Mouse (Mus musculus) limb, embryonic 15.5 days (tissue): Measurements from ENCODE around the gene Neu1. TPM values are rescaled to one million over a fixed set of nuclear protein-coding genes. Genes with fewer than 3 reads are reported as not detected.
"Not testable (repeated sequence)": the region's sequence is repeated elsewhere in the genome, so short reads cannot be mapped to it uniquely, and the experiment has no call there.

ENCODE experiments used
- ATAC-seq: fragments of 200-750 bp; cut with Nextera tagmentation; 2 replicates; pipeline ENCODE4 v1.8.0; 2017; ENCODE audit warnings: low read depth, moderate TSS enrichment; ENCODE audit not compliant: insufficient number of reproducible peaks, low FRiP score, low TSS enrichment
- H3K27ac ChIP-seq: fragments of 300-500 bp; sonication (generic); 2 replicates; pipeline ENCODE4 v1.5.1; 2015; ENCODE audit warnings: moderate library complexity, mild to moderate bottlenecking, inconsistent platforms
- H3K27me3 ChIP-seq: fragments of 300-500 bp; sonication (generic); 2 replicates; pipeline ENCODE4 v1.6.1; 2015; ENCODE audit warnings: inconsistent platforms
- H3K36me3 ChIP-seq: fragments of 300-500 bp; sonication (generic); 2 replicates; pipeline ENCODE4 v1.6.1; 2015; ENCODE audit warnings: inconsistent platforms
- H3K4me1 ChIP-seq: fragments of 300-500 bp; sonication (generic); 2 replicates; pipeline ENCODE4 v1.6.1; 2015; ENCODE audit warnings: inconsistent platforms
- H3K4me2 ChIP-seq: fragments of 300-500 bp; sonication (generic); 2 replicates; pipeline ENCODE4 v1.6.1; 2015; ENCODE audit warnings: mild to moderate bottlenecking, inconsistent platforms
- H3K4me3 ChIP-seq: fragments of 300-500 bp; sonication (generic); 2 replicates; pipeline ENCODE4 v1.5.1; 2015; ENCODE audit warnings: mild to moderate bottlenecking, inconsistent platforms
- H3K9ac ChIP-seq: fragments of 300-500 bp; sonication (generic); 2 replicates; pipeline ENCODE4 v1.6.1; 2015; ENCODE audit warnings: inconsistent platforms
- H3K9me3 ChIP-seq: fragments of 300-500 bp; sonication (generic); 2 replicates; pipeline ENCODE4 v1.6.1; 2016; ENCODE audit warnings: inconsistent platforms
- WGBS: fragments of 180-500 bp; shearing (Covaris S2); methylation state at CpG from one replicate; pipeline ENCODE4 v1.1.7; 2015; 5-methylcytosine and 5-hydroxymethylcytosine counted together
- polyA plus RNA-seq: library from polyadenylated mRNA; unstranded; fragments of >200 nt; fragmentation: Nextera tagmentation; extraction: Ambion mirVana; gene quantifications from 2 replicates; pipeline ENCODE4 v1.2.1, GENCODE M21; 2015

The Neu1 gene
- polyA plus RNA-seq, 1 experiment from 2014 or later: 20.1 TPM

DNA sequence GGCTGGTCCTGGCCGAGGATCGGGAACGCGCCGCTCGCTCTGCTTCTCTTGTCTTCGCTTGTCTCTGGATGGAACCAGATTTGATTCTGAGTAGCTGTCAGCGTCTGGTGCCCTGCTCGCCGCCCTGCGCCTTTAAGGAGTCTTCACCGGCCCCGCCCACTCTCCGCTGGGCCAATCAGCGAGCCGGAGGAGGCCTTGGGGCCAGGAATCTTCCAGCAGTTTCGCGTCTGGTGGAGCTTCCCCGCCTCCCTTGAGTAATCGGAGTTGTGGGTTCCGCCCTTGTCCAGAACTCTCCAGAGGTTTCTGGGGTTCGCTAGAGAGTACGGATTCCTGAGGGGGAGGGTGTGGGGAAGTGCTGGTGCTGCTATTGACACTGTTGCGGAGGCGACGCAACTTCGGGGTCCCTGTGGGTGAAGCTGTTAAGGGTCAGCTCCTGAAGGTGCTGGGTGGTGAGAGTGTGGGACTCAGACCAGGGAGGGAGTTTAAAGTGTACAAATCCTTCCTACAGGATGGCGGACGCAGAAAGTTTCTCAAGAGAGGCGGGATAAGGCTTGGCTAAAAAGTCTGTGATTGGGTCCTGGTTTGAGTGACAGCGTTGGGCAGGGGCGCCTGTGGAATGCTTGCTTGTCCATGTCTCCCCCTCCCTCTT lies 28.2 kb downstream of the Neu1 start, which contains the start of gene Hspa1b:
Hspa1b (minus strand) TSS at position 109 of the 649 bp plus-strand sequence.
- Histone ChIP-seq H3K9ac (peak within 1 kb of the TSS; percentile 35; the same call in 1 of the 2 replicates), H3K4me3 (peak within 1 kb of the TSS; percentile 53), H3K27ac (peak within 1 kb of the TSS; percentile 97), H3K4me2 (peak within 1 kb of the TSS; percentile 57), H3K27me3 (peaks cover 19% of the 10 kb centered on the region)
- H3K9me3 ChIP-seq, H3K4me1 ChIP-seq, H3K36me3 ChIP-seq: not testable (repeated sequence)
- peak; percentile 93 for ATAC-seq
- under 1% methylated on average over 32 of the region's 32 CpGs for WGBS

DNA sequence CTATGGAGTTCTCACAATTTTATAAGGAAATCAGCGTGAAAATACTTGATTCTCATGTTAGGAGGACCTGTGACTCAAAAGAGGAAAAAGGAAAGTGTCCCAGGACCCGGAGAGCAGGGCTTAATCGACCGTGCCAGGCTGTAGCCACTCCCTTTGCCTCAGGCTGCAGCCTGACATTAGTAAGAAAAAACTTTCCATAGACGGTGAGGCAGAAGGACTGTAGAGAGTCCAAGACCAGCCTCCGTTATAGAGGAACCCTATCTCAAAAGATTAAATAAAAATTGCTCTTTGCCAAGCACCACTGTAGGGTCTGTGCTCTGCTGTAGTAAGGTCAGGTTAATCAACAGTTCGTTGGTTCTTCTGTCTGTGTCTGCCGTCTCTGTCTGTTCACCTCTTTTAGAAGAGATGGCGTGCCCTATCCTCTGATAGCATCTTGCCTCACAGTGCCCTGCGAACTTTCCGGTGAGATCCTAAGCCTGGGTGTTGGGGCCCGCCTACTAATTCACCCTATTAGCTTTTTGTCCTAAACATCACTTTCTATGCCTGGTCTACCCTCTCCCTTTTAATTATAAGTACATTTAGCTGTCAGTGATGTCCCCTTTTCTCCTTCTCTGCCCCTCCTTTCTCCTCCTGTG lies 28.9 kb downstream of the Neu1 start:
- no peak for ATAC-seq
- whole genome bisulfite sequencing: 12% methylated on average over 12 of the region's 12 CpGs
- Histone ChIP-seq H3K9me3 (no peaks in the 10 kb centered on the region), H3K27ac (peak overlapping the region; percentile 97), H3K4me2 (peak overlapping the region; percentile 57), H3K27me3 (peaks cover 13% of the 10 kb centered on the region), H3K9ac (peak overlapping the region; percentile 35; the same call in 1 of the 2 replicates), H3K4me3 (peak overlapping the region; percentile 53), H3K4me1 (peaks cover 10% of the 10 kb centered on the region), H3K36me3 (no peaks in the 10 kb centered on the region)

DNA sequence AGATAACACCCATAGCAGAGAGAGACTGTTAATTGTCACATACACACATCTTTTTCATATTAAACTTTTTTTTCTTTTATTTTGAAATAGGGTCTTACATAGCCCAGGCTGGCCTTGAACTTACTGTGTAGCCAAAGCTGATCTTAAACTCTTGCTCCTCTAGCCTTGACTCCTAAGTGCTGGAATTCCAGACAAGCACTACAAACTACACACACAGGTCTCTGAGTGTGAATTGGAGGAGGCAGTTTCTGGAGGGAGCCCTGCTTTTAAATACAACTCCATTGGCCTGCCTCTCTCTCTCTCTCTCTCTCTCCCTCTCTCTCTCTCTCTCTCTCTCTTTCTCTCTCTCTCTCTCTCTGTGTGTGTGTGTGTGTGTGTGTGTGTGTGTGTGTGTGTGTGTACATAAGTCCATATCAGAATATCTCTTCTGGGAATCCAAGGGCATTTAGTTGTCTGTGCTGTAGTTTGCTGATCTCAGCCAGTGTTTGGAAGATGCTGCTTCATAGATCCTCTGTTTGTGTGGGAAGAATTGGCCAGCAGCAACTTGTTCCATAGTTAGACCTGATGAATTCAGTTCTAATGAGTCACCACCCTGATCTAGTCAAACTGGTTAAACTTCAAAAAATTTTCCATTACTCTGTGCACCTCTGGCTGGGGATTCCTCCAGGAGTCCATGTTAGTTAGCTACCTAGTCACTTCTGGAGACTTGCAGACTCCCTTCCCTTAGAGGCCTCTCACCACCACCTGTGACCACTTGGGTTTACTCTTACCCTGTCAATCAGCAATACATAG lies 29.8 kb downstream of the Neu1 start:
- H3K36me3 ChIP-seq: no peaks in the 10 kb centered on the region
- H3K9ac ChIP-seq: no peak overlapping the region
- H3K27me3 ChIP-seq: peaks cover 6% of the 10 kb centered on the region; the same call in 1 of the 2 replicates
- H3K4me2 ChIP-seq: no peak overlapping the region
- no peaks in the 10 kb centered on the region for H3K9me3 ChIP-seq
- peak overlapping the region; percentile 97 for H3K27ac ChIP-seq
- H3K4me3 ChIP-seq: no peak overlapping the region
- no peak for ATAC-seq
- H3K4me1 ChIP-seq: peaks cover 15% of the 10 kb centered on the region

DNA sequence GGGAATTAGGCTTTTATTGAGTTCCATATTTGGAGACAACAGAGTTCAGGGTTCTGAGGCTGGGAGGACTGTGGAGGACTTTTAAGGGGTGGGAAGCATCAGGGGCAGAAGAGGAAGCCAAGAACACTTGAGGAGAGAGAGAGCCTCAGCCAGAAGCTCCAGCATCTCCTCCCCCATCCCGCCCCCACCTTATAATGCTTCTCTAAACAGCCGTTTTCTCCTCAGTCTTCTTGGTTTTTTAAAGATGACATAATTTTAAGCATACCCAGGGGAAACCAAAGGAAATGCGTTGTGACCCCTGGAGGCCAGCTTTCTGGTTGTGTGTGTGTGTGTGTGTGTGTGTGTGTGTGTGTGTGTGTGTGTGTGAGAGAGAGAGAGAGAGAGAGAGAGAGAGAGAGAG lies 31.1 kb downstream of the Neu1 start:
- Histone ChIP-seq H3K4me2 (no peak overlapping the region), H3K27me3 (no peaks in the 10 kb centered on the region; the same call in 1 of the 2 replicates), H3K4me1 (peaks cover 15% of the 10 kb centered on the region), H3K4me3 (no peak overlapping the region), H3K36me3 (no peaks in the 10 kb centered on the region), H3K9ac (no peak overlapping the region), H3K9me3 (no peaks in the 10 kb centered on the region), H3K27ac (peak overlapping the region; percentile 8)
- WGBS: 20% methylated on average over 3 of the region's 3 CpGs
- no peak for ATAC-seq

DNA sequence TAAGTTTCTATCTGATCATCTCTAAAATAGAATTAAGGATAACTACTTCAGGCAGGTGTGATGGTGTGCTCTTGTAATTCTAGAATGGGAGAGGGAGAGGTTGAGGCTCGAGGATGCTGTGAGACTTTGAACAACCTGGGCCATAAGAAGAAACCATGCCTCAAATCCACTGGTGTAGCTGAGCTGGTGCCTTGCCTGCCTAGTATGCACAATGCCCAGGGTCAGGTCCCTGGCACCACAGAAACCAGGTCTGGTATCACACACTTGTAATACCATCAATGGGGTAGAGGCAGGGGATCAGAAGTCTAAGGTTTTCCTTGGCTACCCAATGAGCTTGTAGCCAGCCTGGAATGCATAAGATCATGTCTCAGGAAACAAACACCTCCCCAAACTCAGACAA lies 31.8 kb downstream of the Neu1 start:
- WGBS: 38% methylated on average over 1 of the region's 1 CpGs
- Histone ChIP-seq H3K4me3 (no peak overlapping the region), H3K27me3 (peaks cover 7% of the 10 kb centered on the region)

DNA sequence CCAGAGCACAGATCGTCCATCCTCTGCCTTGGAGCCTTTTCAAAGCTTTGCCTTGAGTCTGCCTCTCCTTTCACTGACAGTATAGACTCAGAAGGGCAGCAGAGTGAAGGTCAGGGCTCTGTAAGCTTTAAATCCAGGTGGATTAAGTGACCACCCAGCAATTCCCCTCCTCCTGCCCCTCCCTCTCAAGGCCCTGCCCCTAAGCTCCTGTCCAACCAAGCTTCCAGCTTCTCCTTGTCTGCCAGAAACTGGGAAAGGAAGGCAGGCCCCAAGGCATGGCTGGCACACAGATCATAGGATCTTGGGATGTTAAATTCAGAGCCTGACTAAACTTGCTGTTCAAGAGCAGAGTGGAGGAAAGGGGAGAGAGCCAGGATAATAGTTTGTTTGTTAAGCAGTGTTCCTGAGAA lies 33.6 kb downstream of the Neu1 start:
- Histone ChIP-seq H3K36me3 (no peaks in the 10 kb centered on the region), H3K27me3 (peaks cover 23% of the 10 kb centered on the region), H3K4me1 (peaks cover 15% of the 10 kb centered on the region), H3K27ac (peak overlapping the region; percentile 47), H3K4me3 (no peak overlapping the region), H3K9me3 (no peaks in the 10 kb centered on the region), H3K4me2 (no peak overlapping the region), H3K9ac (no peak overlapping the region)
- no peak for ATAC-seq
- 13% methylated on average over 1 of the region's 1 CpGs for WGBS

More for the DNA sequence above, 31.8 kb downstream of the Neu1 start:
- Histone ChIP-seq H3K27ac (peak overlapping the region; percentile 23; the same call in 1 of the 2 replicates), H3K9ac (no peak overlapping the region), H3K36me3 (no peaks in the 10 kb centered on the region), H3K9me3 (no peaks in the 10 kb centered on the region), H3K4me2 (no peak overlapping the region), H3K4me1 (peaks cover 15% of the 10 kb centered on the region)
- no peak for ATAC-seq

DNA sequence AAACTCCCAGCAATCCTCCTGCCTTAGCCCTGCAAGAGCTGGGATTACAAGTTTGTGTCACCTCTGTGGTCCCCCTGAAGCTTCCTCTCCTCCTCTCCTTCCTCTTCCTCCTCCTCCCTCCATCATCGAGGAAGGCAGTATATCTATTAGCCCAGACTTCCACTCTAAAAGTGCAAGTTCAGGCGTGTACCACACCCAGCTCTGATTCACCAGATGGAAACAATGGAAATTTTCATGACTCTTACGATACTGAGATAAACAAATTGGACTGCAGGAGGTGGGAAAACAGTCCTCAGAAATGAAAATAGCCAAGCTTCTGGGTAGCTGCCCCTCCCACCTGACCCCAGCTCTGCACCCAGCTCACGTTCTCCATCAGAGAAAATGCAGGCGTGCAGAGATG lies 34.6 kb downstream of the Neu1 start:
- peak overlapping the region; percentile 47; the same call in 1 of the 2 replicates for H3K27ac ChIP-seq
- no peak overlapping the region for H3K4me2 ChIP-seq
- no peak overlapping the region for H3K9ac ChIP-seq
- H3K27me3 ChIP-seq: peaks cover 26% of the 10 kb centered on the region
- H3K9me3 ChIP-seq: no peaks in the 10 kb centered on the region
- 0 out of 2 replicates have a peak, but pooled peaks cover 9% of the 10 kb centered on the region for H3K4me1 ChIP-seq
- 59% methylated on average over 5 of the region's 5 CpGs for WGBS
- H3K36me3 ChIP-seq: no peaks in the 10 kb centered on the region
- no peak overlapping the region for H3K4me3 ChIP-seq
- ATAC-seq: no peak

DNA sequence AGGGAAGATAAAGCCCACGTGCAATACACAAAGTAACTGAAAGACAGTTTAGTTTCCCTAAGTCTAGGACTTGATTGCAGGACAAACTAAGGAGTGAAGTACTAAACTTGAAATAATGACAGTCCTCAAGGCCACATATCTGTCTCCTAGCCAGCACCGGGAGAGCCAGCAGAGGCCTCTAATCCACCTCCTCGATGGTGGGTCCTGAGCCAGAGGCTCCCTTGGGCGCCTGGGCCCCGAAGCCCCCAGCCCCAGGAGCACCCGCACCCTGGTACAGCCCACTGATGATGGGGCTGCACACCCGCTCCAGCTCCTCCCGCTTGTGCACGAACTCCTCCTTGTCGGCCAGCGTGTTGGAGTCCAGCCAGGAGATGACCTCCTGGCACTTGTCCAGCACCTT lies 38.8 kb downstream of the Neu1 start, which contains the start of gene Gm20481:
Gm20481 (plus strand) TSS at position 91 of the 400 bp plus-strand sequence.
- not testable (repeated sequence) for H3K4me2 ChIP-seq, H3K36me3 ChIP-seq, H3K27ac ChIP-seq, H3K9ac ChIP-seq, ATAC-seq, H3K9me3 ChIP-seq, H3K4me3 ChIP-seq
- H3K4me1 ChIP-seq: peaks cover 10% of the 10 kb centered on the region
- peaks cover 26% of the 10 kb centered on the region for H3K27me3 ChIP-seq
- WGBS: 78% methylated on average over 9 of the region's 11 CpGs

DNA sequence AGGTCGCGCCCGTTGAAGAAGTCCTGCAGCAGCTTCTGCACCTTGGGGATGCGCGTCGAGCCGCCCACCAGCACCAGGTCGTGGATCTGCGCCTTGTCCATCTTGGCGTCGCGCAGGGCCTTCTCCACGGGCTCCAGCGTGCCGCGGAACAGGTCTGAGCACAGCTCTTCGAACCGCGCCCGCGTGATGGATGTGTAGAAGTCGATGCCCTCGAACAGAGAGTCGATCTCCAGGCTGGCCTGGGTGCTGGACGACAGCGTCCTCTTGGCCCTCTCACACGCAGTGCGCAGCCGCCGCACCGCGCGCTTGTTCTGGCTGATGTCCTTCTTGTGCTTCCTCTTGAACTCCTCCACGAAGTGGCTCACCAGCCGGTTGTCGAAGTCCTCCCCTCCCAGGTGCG lies 39.8 kb downstream of the Neu1 start:
- not testable (repeated sequence) for H3K4me1 ChIP-seq, ATAC-seq, H3K9me3 ChIP-seq, H3K4me3 ChIP-seq, H3K36me3 ChIP-seq, H3K4me2 ChIP-seq, H3K9ac ChIP-seq, H3K27ac ChIP-seq
- whole genome bisulfite sequencing: 36% methylated on average over 26 of the region's 37 CpGs
- peaks cover 26% of the 10 kb centered on the region for H3K27me3 ChIP-seq

DNA sequence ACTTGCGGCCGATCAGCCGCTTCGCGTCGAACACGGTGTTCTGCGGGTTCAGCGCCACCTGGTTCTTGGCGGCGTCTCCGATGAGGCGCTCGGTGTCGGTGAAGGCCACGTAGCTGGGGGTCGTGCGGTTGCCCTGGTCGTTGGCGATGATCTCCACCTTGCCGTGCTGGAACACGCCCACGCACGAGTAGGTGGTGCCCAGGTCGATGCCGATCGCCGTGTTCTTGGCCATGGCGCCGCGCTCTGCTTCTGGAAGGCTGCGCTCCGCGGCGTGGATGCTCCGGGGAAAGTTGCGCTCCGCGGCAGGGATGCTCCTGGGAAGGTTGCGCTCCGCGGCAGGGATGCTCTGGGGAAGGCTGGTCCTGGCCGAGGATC lies 40.6 kb downstream of the Neu1 start:
- H3K9me3 ChIP-seq, H3K9ac ChIP-seq, H3K27ac ChIP-seq, H3K4me1 ChIP-seq, H3K36me3 ChIP-seq: not testable (repeated sequence)
- Histone ChIP-seq H3K27me3 (peaks cover 26% of the 10 kb centered on the region), H3K4me2 (peak overlapping the region; percentile 78), H3K4me3 (peak overlapping the region; percentile 43)
- peak; percentile 16; the same call in 1 of the 2 replicates for ATAC-seq
- WGBS: 2% methylated on average over 24 of the region's 43 CpGs

DNA sequence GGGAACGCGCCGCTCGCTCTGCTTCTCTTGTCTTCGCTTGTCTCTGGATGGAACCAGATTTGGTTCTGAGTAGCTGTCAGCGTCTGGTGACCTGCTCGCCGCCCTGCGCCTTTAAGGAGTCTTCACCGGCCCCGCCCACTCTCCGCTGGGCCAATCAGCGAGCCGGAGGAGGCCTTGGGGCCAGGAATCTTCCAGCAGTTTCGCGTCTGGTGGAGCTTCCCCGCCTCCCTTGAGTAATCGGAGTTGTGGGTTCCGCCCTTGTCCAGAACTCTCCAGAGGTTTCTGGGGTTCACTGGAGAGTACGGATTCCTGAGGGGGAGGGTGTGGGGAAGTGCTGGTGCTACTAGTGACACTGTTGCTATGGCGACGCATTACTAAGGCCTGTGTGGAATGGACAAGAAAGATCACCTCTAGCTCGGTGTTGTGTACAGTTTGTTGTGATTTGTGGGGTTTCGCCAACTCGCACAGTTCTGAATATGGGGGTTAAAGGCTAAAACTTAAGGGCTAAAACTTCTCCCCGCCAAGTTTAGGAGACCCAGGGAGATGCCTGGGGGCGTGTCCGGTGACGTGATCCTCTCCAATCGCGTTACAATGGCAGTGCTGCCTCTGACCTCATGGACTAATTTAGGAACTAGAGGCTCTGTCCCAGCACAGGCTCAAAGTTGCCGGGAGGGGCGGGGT lies 41.2 kb downstream of the Neu1 start, which contains the start of the genes Hspa1a and Hspa1l:
Hspa1a (minus strand) TSS at position 88 of the 681 bp plus-strand sequence.
Hspa1l (plus strand) TSS at position 635 of the 681 bp plus-strand sequence.
- peak within 1 kb of the TSS; percentile 43 for H3K4me3 ChIP-seq
- peak within 1 kb of the TSS; percentile 27; the same call in 1 of the 2 replicates for H3K27ac ChIP-seq
- ATAC-seq: peak; percentile 92
- peak within 1 kb of the TSS; percentile 78 for H3K4me2 ChIP-seq
- under 1% methylated on average over 33 of the region's 33 CpGs for WGBS
- not testable (repeated sequence) for H3K9ac ChIP-seq, H3K4me1 ChIP-seq, H3K9me3 ChIP-seq, H3K36me3 ChIP-seq
- peaks cover 26% of the 10 kb centered on the region for H3K27me3 ChIP-seq
